ENCODE assay signal across 24 mouse cellular contexts in genomic region chrX:52738116-52738515, GRCm38 (mm10). TPM values are rescaled to one million over a fixed set of nuclear protein-coding genes. Genes with fewer than 3 reads are reported as not detected.
DNase-seq lines count a peak whose midpoint lies in the region; ATAC-seq lines count a peak whose summit lies in the region.
"Had no signal": no experiment of that assay in that cellular context is flagged by ENCODE, and none has a peak within 500 bp of the region (broad histone marks: within the 10 kb centered on the region; RNA-seq: fewer than 3 reads in every experiment).

No protein-coding gene starts in this region.

- WGBS in kidney, embryonic 14.5 days, result 70% methylated on average over 3 of the region's 3 CpGs

- H3K4me1 ChIP-seq in kidney, embryonic 14.5 days (ENCODE audit: control insufficient read depth, insufficient read depth, low read length), result no peaks in the 10 kb centered on the region
- H3K4me1 ChIP-seq: embryonic facial prominence, embryonic 12.5 days; forebrain, embryonic 12.5 days; heart, embryonic 15.5 days; hindbrain, embryonic 13.5 days had no signal

- peak; percentile 55 for DNase-seq in kidney, adult 11 months
- DNase-seq in kidney, postnatal 4 days, result no peak
- peak; percentile 75 for DNase-seq in kidney, adult 9 months
- peak; percentile 27 to 53 for DNase-seq in kidney, postnatal 36 days
- DNase-seq in gastrocnemius, adult 18-20 months (ENCODE audit: low spot score), result no peak
- no peak for DNase-seq in spleen, postnatal 10 days (ENCODE audit: low spot score in 2 of 2)
- DNase-seq: adrenal gland, postnatal 10 days; B cell, adult 2 months; cerebellum, adult 11 months; cerebellum, adult 8-10 months; cerebellum, postnatal 14 days; gastrocnemius, postnatal 14 days; heart, adult 2 months; heart, postnatal 14 days had no signal

- no peak for ATAC-seq in kidney, embryonic 14.5 days (ENCODE audit: low FRiP score, low TSS enrichment)
- ATAC-seq: CD4-positive, CD25-positive, alpha-beta regulatory T cell, adult 4 months; forebrain, embryonic 16.5 days had no signal

- H3K36me3 ChIP-seq in kidney, embryonic 14.5 days (ENCODE audit: control insufficient read depth, insufficient read depth, low read length), result no peaks in the 10 kb centered on the region
- H3K36me3 ChIP-seq: embryonic facial prominence, embryonic 12.5 days; forebrain, embryonic 12.5 days; G1E; heart, embryonic 15.5 days; hindbrain, embryonic 13.5 days had no signal

- no peak overlapping the region for H3K4me3 ChIP-seq in kidney, embryonic 14.5 days (ENCODE audit: low read length)
- H3K4me3 ChIP-seq: embryonic facial prominence, embryonic 12.5 days; forebrain, embryonic 12.5 days; heart, adult 2 months; heart, embryonic 15.5 days; hindbrain, embryonic 13.5 days had no signal

- no peaks in the 10 kb centered on the region for H3K9me3 ChIP-seq in kidney, embryonic 14.5 days (ENCODE audit: control insufficient read depth, low read length)
- H3K9me3 ChIP-seq: embryonic facial prominence, embryonic 12.5 days; forebrain, embryonic 12.5 days; G1E; heart, embryonic 15.5 days; hindbrain, embryonic 13.5 days had no signal

- no peak overlapping the region for H3K9ac ChIP-seq in kidney, embryonic 14.5 days (ENCODE audit: low read depth, low read length)
- H3K9ac ChIP-seq: embryonic facial prominence, embryonic 12.5 days; forebrain, embryonic 12.5 days; heart, embryonic 15.5 days; hindbrain, embryonic 13.5 days had no signal

- H3K27ac ChIP-seq in kidney, embryonic 14.5 days (ENCODE audit: low read depth, low read length), result no peak overlapping the region
- H3K27ac ChIP-seq: embryonic facial prominence, embryonic 12.5 days; forebrain, embryonic 12.5 days; heart, adult 2 months; heart, embryonic 15.5 days; hindbrain, embryonic 13.5 days had no signal

- no peak overlapping the region for H3K4me2 ChIP-seq in kidney, embryonic 14.5 days (replicated peaks; ENCODE audit: low read depth, low read length)
- H3K4me2 ChIP-seq: embryonic facial prominence, embryonic 12.5 days; forebrain, embryonic 12.5 days; heart, embryonic 11.5 days; heart, embryonic 15.5 days; hindbrain, embryonic 13.5 days had no signal

- no peaks in the 10 kb centered on the region; the same call in 1 of the 2 replicates for H3K27me3 ChIP-seq in kidney, embryonic 14.5 days (ENCODE audit: control insufficient read depth, insufficient read depth, low read length)
- H3K27me3 ChIP-seq: forebrain, embryonic 12.5 days; hindbrain, embryonic 13.5 days had no signal

RNA-seq across cellular contexts. Expression of gene Ccdc160, which starts 52.9 kb away (rescaled TPM):
- 4.6 and 4.7 TPM in 2 replicates for polyA plus RNA-seq in kidney, embryonic 14.5 days (2014; fragmentation: Nextera tagmentation; extraction: Ambion mirVana)
- under 1 TPM in 1 of 2 experiments, not detected in 1; 0.30 TPM for total RNA-seq in gastrocnemius, adult 18-20 months (2021)
- total RNA-seq: common myeloid progenitor, adult 5-6 weeks had no signal
- polyA plus RNA-seq: CD4-positive, CD25-positive, alpha-beta regulatory T cell, adult 4 months; G1E; heart, adult 2 months had no signal

Comparison
In these comparisons a context has a peak if more than half of its experiments do, and no peak if none do; other contexts are left out.
1. DNase-seq: peak in kidney, adult 11 months (single experiment), kidney, adult 9 months (single experiment) and kidney, postnatal 36 days (2 of 2); none in kidney, postnatal 4 days (0 of 2), gastrocnemius, adult 18-20 months (single experiment) and spleen, postnatal 10 days (0 of 2).